Mouse (Mus musculus): Measurements from ENCODE around the gene Tiprl.

Tiprl gene

DNA sequence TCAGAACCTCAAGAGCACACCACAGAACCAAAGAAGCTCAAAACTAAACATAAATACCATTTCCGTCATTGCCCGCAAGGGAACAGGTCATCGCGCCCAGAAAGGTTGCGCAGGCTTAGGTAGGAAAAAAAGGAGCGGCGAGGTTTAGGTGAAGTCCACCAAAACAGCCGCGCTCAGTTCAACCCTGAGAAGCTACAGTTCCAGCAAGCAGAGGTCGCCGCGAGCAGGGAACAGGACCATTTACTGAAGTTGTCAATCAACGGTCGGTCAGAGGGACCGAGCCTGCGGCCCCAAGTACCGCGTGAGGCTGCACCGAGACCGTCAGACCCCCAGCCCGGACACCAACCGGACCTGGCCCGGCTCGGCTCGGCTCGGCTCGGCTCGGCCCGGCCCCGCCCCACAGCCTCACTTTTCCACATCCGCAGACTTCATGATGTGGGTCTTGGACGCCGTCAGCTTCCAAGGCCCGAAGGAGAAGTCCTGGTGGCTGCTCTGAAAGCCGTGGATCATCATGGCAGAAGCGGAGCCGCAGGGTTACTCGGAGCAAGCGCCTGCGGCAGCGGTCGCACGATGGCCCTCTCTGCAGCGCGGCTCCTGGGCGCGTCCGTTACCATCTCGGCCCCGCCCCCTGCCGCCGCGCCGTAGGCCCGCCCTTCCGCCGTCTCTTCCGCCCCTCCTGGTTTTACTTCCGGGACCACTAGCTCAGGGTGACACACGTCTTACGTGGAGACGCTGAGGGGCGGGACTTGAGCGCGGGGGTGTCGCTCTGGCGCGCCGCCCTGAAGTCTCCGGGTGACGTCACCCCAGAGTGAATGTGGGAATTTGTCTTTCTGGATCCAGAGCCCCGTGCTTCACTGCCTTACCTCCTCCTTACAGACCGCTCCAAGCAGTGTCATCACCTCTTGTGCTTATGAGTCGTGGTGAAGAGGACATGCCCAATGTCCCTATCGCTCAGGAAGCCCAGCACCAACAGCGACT lies at the start of gene Tiprl:
Gene Tiprl, minus strand, starts transcription at position 676 of the 978 bp plus-strand sequence.
- DNase-seq (ENCODE audit: low read depth, low spot score) = peak; percentile 98

DNA sequence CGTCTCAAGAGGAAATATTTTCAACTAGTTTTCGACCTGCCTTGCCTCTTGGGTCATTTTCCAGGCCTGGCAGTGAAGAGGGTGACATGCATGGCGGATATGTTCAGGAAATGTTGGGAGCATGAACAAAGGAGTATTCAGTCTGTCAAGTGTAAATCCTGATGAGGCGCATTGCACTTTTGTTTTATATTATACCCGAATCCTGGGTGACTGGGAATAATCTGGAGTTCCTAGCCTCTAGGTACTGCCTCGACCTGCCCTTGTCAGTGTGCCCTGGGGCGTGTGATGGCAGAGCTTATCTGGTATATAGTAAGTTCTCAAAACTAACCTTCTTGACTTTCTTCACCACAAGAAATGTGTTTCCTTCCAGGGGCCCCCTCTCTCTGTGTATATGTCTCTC lies 47.3 kb upstream of the Tiprl start:
- DNase-seq (ENCODE audit: low read depth, low spot score) = no peak

DNA sequence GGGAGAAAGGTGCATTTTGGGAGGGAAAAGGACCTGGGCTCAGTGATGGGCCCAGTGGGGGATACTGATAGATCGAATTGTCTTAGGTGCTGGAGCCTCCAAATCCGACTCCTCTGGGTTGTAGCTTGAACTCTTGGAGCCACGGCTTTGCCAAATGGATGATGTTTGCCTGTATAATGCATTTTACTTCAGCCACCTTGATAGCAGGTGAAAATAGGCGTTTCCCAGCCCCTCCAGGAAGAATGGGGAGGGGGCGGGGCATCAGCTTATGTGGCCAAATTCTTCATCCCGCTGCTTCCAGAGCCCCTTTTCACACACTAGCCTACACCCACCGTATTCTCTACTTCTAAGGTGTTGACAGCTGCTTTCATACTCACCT lies 46.2 kb upstream of the Tiprl start:
- no peak for DNase-seq (ENCODE audit: low read depth, low spot score)

DNA sequence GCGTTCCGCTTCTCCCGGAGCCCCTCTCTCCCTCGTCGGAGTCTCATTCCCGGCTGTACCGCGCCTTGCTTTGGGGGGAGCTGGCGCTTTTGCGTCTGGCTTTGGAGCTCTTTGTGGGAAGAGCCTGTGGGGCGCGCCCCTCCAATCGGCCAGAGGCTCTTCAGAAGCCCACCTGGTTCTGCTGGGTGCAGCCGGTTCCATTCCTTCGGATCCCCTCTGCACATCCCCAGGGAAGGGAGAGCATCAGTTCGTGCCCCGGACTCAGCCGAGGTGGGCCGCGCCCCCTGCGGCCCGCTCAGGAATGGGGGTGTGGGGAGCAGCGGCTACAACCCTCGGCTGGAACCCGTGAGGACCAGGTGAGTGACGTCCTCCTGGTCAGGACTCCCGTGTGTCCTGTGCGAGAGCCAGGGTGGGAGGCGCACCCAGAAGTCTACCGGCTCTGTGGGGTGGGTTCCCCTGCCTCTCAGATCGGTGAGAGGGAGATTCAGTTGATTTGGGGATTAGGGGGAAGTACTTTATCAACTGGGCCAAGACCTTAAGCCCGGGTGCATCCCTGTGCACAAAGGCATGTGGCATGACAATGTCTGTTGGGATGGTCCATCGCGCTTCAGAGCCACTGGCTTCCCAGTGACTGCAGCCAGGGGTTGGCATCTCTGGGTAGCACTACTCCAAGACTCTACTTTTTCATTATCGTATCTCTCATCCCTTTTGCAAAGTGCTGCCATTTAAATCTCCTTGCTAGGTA lies 45.6 kb upstream of the Tiprl start:
- DNase-seq (ENCODE audit: low read depth, low spot score) = no peak

DNA sequence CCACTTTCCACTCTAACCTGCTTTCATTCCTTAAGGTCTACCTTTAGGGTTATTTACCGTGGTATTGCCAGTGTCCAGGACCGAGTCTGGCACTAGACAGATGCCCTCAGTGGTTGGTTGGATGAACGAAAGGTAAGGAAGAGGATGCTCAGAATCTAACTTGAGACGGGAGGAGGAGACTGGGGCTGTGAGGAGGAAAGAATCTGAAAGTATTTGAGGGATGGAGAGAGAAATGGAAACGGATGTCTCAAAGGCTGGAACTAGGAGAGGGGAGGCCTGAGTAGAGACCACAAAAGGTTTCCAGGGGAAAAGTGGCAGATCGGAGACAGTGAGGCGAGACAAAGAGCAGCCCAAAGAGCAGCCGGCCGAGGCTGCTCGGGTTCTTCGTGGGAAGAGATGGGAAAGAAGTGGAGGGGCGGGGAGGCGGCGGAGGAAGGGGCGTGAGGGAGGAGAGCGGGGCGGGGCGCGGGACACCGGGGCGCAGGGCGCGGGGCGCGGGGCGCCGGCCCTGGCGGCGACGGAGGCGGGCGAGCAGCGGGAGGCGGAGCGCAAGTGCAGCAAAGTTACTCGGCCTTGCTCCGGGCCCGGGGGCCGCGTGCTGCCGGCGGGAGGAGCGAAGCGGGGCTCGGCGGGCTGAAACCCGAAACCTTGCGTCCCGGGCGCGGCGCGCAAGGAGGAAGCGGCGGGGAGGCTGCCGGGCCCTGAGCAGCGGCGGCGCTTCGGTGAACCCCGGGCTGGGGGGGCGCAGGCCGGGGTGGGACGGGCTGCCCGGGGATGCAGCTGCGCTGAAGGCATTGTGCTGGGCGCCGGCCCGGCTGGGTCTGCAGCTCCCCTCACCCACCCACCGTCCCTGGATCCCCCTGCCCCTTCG lies 44.8 kb upstream of the Tiprl start:
- no peak for DNase-seq (ENCODE audit: low read depth, low spot score)

DNA sequence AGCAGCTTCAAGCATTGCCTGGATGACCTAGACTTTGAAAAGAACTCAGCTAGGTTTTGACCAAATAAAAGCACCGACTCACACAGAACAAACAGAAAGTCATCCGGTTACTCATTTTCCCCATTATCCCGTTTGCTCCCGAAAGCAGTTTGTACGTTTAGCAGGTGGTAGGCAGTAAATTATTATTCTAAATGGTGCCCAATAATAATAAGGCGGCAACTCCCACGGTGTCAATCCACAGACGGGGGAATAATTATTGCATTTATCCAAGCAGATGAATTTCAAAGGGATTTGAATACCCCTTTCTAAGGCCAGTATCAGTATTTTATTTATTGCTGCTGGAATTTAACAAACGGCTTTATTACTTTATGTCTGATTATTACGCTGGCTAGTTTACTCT lies 43.9 kb upstream of the Tiprl start:
- DNase-seq (ENCODE audit: low read depth, low spot score) = no peak

DNA sequence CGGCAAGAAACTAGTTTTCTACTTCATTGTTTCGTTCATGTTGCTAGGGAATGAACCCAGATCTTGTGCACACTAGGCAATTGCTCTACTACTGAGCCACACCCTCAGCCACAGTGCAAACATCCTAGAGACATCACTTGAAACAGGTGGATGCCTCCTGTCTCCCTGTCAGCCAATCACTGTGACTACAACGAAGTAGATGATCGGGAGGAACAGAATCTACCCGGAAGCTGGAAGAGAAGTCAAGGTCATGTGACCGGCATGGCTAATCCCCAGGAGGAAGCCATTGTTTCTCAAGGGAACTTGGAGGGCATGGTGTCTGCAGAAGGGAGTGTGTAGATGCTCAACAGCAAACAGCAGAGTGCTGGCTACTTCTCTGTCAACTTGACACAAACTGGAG lies 38.1 kb upstream of the Tiprl start:
- DNase-seq (ENCODE audit: low read depth, low spot score) = no peak

DNA sequence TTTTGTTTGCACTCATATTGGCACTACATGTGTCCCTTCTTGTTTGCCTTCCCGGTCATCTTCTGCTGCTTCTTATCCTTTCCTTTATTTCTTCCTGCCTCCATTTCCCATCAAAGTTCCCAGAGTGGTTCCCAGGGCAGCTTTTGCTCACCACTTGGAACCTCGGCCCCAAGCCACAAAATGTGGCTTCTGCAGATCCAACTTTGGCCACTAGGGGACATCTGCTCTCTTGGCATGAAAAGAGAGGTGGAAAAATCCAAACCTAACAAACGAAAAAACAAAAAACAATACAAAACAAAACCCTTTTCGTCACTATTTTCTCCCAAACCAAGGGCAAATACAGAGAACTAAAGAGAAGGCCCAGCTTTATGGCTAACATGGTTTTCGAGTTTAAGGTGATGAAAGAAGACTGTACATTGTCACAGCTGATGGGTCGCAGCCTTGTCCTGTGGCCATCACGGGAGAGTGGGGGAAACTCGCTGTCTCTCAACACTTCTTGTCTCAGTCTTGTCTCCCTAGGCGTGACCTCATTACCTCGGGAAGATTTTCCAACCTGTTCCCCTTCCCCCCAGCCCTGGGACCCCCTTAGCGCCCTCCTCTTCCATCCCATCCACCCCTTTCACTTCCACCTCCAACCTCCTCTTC lies 15.4 kb upstream of the Tiprl start:
- DNase-seq (ENCODE audit: low read depth, low spot score) = peak; percentile 75

DNA sequence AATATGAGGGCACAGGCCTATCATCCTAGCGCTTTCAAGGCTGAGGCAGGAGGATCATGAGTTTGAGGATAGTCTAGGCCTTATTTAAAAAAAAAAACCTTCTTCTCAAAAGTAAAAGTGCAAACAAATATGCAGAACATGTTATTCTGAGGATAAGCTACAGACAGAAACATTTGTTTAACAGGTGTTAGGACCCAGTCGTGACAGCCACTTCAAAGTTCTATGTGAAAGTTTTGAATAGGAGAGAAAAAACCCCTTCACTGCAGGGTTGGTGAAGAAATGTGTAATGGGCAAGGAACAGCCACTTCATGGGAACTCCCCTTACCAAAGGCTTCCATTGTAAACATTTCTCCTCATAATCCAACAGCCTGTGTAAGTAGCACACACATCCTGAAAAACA lies 13.8 kb upstream of the Tiprl start:
- DNase-seq (ENCODE audit: low read depth, low spot score) = peak; percentile 19

DNA sequence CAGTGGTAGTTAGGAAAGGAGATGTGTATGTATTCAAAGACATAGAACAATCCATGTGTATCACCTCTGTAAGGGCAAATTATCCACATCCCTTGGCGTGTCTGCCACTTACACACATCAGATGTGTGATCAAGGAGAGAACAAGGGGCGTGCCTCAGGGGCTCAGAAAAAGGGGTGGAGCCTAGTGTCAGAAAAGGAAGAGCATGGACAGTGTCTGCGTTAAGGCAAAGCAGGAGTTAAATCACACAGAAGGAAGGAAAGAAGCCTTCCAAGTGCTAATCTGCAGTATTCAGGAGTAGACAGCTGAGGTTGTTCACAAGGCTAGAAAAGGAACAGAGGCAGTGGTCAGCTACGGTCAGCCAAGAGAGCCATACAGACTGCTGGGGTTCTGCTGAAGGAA lies 12.0 kb upstream of the Tiprl start:
- no peak for DNase-seq (ENCODE audit: low read depth, low spot score)

DNA sequence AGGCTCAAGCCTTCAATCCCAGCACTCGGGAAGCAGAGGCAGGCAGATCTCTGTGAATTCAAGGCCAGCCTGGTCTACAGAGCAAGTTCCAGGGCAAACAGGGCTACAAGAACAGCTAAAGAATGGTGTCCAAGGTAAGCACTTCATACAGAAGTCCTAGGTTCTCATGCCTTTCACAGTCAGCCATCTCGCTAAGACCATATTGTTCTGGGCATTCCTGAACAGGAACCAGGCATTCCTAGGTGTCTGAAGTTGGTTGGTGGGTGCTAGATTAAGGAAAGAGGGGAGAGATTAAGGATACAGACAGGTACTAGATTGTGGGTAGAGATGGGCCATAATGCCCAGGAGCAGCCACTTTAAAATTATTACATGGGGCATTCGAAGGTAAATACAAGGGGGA lies 11.0 kb upstream of the Tiprl start:
- no peak for DNase-seq (ENCODE audit: low read depth, low spot score)

DNA sequence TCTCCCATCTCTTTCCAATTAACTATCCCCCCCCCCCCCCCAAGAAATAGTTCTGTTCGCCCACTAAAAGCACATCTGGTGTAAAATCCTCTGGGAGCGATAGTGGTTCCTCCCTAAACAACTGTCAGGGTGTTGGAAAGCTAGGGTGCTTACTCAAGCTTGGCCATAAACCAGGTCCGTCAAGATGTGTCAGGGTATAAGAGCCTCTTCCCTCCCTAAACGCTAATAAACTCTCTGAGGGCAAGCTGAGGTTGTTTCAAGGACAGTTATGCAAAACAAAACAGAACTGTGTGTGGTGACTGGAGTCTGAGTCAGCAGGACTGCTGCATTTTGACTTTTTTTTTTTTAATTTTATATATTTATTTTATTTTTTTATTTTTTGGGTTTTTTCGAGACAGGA lies 10.3 kb upstream of the Tiprl start:
- DNase-seq (ENCODE audit: low read depth, low spot score) = peak; percentile 22

DNA sequence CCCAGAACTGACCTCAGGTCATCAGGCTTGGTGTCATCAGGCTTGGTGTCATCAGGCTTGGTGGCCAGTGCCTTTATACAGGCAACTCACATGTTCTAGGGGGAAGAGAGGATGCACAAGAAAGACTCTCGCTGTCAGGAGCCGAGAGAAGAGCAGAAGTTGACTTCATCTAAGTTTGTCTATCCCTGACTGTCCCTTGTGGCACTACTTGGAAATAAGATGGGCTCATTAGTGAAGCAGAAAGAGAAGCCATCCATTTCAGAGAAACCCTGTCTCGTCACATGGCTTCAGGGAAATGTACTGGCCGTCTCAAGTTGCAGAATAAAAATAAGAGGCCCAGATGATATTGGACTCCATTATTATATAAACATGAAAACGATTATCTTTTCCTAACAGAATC lies 9.8 kb upstream of the Tiprl start:
- no peak for DNase-seq (ENCODE audit: low read depth, low spot score)

DNA sequence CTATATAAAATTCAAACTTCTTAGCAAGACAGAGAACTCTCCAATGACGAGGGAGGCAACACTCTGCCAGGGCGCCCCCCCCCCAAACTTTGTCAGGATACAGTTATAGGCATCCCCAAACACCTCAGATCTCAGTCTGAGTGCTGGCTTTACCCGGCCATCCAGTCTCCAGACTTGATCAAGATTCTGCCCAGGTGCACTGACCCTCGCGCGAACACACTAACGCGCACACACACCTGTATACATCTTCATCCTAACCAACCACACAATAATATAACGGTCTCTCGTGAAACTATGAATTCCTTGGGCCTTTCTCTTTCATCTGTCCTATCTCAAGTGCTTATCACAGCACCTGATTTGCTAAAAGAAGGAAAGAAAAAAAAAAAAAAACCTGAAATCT lies 950 bp downstream of the Tiprl start:
- DNase-seq (ENCODE audit: low read depth, low spot score) = no peak

DNA sequence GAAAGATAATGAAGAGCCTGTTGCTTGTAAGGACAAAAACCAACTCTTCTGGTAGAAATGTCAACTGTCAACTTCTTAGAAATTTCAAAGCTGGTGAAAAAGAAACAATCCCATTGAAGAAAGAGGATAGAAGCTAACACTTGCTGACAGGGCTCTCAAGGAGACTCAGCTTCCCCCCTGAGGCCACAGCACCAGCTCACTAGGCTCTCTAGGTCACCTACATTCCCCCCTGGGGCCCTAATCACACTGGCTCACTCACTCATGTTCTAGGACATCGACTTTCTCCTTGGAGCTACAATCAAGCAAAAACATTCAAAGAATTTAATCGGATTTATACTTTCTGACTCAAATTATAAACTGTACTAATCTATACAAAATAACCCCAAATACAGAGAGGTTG lies 3.0 kb downstream of the Tiprl start:
- DNase-seq (ENCODE audit: low read depth, low spot score) = no peak

DNA sequence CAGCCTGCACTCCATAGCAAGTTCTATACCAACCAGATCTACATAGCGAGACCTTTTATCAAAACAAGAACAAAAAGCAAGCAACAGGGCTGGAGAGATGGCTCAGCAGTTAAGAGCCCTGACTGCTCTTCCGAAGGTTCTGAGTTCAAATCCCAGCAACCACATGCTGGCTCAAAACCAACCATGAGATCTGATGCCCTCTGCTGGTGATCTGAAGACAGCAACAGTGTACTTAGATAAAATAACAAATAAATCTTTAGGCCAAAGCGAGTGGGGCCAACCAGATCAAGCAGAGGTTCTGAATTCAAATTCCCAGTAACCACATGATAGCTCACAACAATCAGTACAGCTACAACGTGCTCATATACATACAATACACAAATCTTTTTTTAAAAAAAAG lies 6.1 kb downstream of the Tiprl start:
- peak; percentile 44 for DNase-seq (ENCODE audit: low read depth, low spot score)

DNA sequence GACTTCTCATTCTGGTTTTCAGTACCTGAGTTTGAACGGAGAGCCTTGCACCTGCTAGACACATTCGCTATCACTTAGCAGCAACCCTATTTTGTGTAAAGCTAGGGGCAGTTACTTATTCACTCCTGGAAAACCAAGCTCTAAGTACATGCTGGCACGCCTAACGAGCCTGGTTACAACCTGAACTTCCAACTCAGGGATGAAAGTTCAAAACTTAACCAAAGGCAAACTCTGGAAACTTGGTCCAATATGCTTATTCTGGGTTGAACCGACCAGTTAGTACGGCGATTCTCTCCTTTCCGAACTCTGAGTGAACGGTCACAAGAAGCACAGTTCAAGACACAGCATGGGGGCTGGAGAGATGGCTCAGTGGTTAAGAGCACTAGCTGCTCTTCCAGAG lies 7.2 kb downstream of the Tiprl start:
- DNase-seq (ENCODE audit: low read depth, low spot score) = no peak

DNA sequence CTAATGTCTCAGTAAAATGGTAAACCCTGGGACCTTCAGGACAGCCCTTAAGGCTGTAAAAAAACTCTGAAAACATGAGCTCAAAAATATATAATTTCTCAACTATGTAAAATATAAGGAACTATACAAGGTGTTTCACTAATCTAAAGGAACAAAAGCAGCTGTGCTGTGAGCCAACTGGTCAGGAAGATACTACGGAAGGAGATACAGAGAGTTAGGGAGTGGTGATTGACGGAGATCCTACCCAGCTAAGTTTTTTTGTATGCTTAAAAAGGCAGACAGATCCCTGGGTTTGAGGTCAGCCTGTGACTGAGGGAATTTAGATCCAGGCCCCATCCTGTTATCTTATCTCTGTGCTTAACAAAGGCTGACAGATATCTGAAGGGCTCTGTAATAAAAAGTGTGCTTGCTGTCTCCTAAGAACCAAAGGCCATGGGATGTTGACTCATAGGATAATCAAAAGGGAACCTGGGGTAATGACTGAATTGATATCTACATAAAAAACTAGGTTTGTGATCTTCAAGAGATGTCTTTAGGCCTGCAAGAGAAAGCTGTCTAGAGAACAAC lies 19.7 kb downstream of the Tiprl start:
- DNase-seq (ENCODE audit: low read depth, low spot score) = no peak

DNA sequence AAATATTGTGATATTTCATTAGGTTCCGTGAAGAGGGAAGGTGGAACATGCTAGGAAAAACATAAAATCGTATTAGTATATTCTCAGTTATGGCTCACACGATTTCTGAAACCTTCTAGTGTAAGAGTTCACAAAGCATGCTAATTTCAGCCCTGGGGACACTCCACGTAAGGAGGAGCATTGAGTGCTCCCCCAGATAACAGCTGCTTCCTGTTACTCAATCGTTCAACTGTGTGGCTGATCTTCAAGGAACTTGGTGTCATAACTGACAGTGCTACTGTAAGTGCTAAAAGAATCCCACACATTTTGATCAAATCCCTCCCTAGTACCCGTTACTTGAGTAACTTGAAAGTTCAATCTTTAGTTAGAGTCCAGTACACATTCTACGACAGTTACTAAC lies 21.0 kb downstream of the Tiprl start:
- DNase-seq (ENCODE audit: low read depth, low spot score) = no peak

DNA sequence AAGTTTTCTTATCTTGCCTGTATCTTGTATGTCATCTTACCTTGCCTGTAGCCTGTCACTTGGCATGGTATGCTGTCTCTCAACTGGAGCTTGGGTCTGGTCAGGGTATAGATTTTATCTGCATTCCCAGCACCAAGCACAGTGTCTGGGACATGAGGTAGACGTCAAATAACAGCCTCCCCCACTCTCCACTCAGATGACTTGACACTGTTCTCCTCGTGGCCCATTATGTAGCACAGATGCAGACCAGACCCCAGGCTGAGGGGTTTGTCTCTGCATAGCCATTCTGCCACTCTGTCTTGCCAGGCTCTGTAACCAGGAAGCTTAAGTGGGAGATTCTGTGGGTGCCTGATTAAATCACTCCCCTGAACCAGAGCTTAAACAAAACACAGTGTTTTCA lies 31.2 kb downstream of the Tiprl start:
- no peak for DNase-seq (ENCODE audit: low read depth, low spot score)

DNA sequence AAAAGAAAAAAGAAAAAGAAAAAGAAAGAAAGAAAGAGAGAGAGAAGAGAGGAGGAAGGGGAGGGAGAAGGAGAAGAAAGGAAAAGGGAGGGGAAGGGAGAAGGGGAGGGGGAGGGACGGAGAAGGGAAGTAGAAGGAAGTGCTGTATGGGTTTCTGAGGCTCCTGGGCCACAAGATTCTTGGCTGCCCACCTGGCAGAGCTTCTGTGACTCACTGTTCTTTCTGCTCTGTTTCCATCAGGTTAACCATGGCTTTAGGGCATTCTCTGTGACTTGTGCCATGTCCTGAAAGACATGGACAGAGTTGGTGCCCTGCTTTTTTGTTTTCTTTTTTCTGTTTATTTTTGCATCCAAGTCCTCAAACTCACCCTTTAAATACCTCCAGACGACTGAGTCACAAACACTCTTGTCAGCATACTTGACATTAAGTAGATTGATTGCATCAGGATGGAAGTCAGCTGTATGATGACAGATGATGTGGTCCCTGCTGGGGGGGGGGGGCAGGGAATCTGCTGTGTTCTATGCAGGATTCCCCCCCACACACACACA lies 33.2 kb downstream of the Tiprl start:
- no peak for DNase-seq (ENCODE audit: low read depth, low spot score)
